11 mouse cellular contexts compared by ENCODE assay signal in genomic region chr3:117358981-117359628, GRCm38 (mm10). TPM values are rescaled to one million over a fixed set of nuclear protein-coding genes. Genes with fewer than 3 reads are reported as not detected.
DNase-seq lines count a peak whose midpoint lies in the region; ATAC-seq and TF ChIP-seq lines count a peak whose summit lies in the region.
"Had no signal": no experiment of that assay in that cellular context is flagged by ENCODE, and none has a peak within 500 bp of the region (broad histone marks: within the 10 kb centered on the region; RNA-seq: fewer than 3 reads in every experiment).

No protein-coding gene starts in this region.

- DNase-seq in heart, postnatal 0 days (ENCODE audit: low spot score), result no peak
- no peak for DNase-seq in heart, postnatal 36 days
- no peak for DNase-seq in neural tube, embryonic 10.5 days (ENCODE audit: extremely low spot score, low spot score)
- DNase-seq in thymus, postnatal 4 days, result no peak
- DNase-seq in urinary bladder, postnatal 4 days (ENCODE audit: low spot score in 2 of 2), result no peak
- DNase-seq: lung, adult 18-20 months; thymus, postnatal 14 days had no signal

- no peak overlapping the region for H3K27ac ChIP-seq in heart, postnatal 0 days (ENCODE audit: low read depth)
- no peak overlapping the region for H3K27ac ChIP-seq in neural tube, embryonic 12.5 days
- H3K27ac ChIP-seq in forebrain, embryonic 16.5 days (ENCODE audit: low read length), result no peak overlapping the region
- H3K27ac ChIP-seq in neural tube, embryonic 13.5 days (replicated peaks), result no peak overlapping the region

- no peak for ATAC-seq in heart, postnatal 0 days (ENCODE audit: insufficient read depth, low read depth)
- peak; percentile 38; the same call in 1 of the 2 replicates for ATAC-seq in neural tube, embryonic 12.5 days (ENCODE audit: low FRiP score, low read depth)
- peak; percentile 18 for ATAC-seq in forebrain, embryonic 16.5 days
- peak; percentile 24; the same call in 1 of the 2 replicates for ATAC-seq in neural tube, embryonic 13.5 days (ENCODE audit: low read depth)

- H3K9ac ChIP-seq in heart, postnatal 0 days (replicated peaks; ENCODE audit: low read depth, low read length), result no peak overlapping the region
- no peak overlapping the region for H3K9ac ChIP-seq in neural tube, embryonic 12.5 days
- H3K9ac ChIP-seq in forebrain, embryonic 16.5 days (replicated peaks; ENCODE audit: low read depth, low read length), result peak overlapping the region; percentile 68
- H3K9ac ChIP-seq in neural tube, embryonic 13.5 days, result peak overlapping the region; percentile 72

- intact Hi-C loops in heart, postnatal 36 days (cut with DNase I), result no loop called here

- no peaks in the 10 kb centered on the region for H3K36me3 ChIP-seq in heart, postnatal 0 days (replicated peaks; ENCODE audit: control insufficient read depth, insufficient read depth, low read length)
- no peaks in the 10 kb centered on the region for H3K36me3 ChIP-seq in neural tube, embryonic 12.5 days
- H3K36me3 ChIP-seq in forebrain, embryonic 16.5 days (ENCODE audit: control insufficient read depth, insufficient read depth), result no peaks in the 10 kb centered on the region
- H3K36me3 ChIP-seq in neural tube, embryonic 13.5 days, result no peaks in the 10 kb centered on the region

- no peak for TF ChIP-seq CTCF in heart, postnatal 0 days (IDR thresholded peaks at IDR 0.05; ENCODE audit: low read depth)

- peak overlapping the region; percentile 58 for H3K4me2 ChIP-seq in heart, postnatal 0 days (ENCODE audit: low read depth, low read length)
- peak overlapping the region; percentile 89 for H3K4me2 ChIP-seq in neural tube, embryonic 12.5 days (replicated peaks)
- H3K4me2 ChIP-seq in forebrain, embryonic 16.5 days (ENCODE audit: low read length), result peak overlapping the region; percentile 66
- H3K4me2 ChIP-seq in neural tube, embryonic 13.5 days, result peak overlapping the region; percentile 77

- H3K4me1 ChIP-seq in heart, postnatal 0 days (ENCODE audit: control insufficient read depth, insufficient read depth), result no peaks in the 10 kb centered on the region
- no peaks in the 10 kb centered on the region for H3K4me1 ChIP-seq in neural tube, embryonic 12.5 days
- H3K4me1 ChIP-seq in forebrain, embryonic 16.5 days (replicated peaks; ENCODE audit: control insufficient read depth, insufficient read depth, low read length), result peaks cover 4% of the 10 kb centered on the region; the same call in 1 of the 2 replicates
- peaks cover 13% of the 10 kb centered on the region for H3K4me1 ChIP-seq in neural tube, embryonic 13.5 days (replicated peaks)

- no peaks in the 10 kb centered on the region for H3K27me3 ChIP-seq in heart, postnatal 0 days (ENCODE audit: control insufficient read depth, insufficient read depth, low read length)
- peaks cover 5% of the 10 kb centered on the region; the same call in 1 of the 2 replicates for H3K27me3 ChIP-seq in neural tube, embryonic 12.5 days (replicated peaks)
- no peaks in the 10 kb centered on the region for H3K27me3 ChIP-seq in forebrain, embryonic 16.5 days (replicated peaks; ENCODE audit: control insufficient read depth, insufficient read depth, low read length)
- peaks cover 5% of the 10 kb centered on the region; the same call in 1 of the 2 replicates for H3K27me3 ChIP-seq in neural tube, embryonic 13.5 days

- TF ChIP-seq EP300 in heart, postnatal 0 days (IDR thresholded peaks at IDR 0.05; ENCODE audit: low read depth), result no peak

- 0 out of 2 replicates have a peak overlapping the region, but pooled peaks have one; percentile 38 for H3K4me3 ChIP-seq in heart, postnatal 0 days (ENCODE audit: low read depth, low read length)
- peak overlapping the region; percentile 50; the same call in 1 of the 2 replicates for H3K4me3 ChIP-seq in neural tube, embryonic 12.5 days
- peak overlapping the region; percentile 58 for H3K4me3 ChIP-seq in forebrain, embryonic 16.5 days (replicated peaks; ENCODE audit: low read length)
- H3K4me3 ChIP-seq in neural tube, embryonic 13.5 days, result peak overlapping the region; percentile 59

- WGBS in heart, postnatal 0 days, result 76% methylated on average over 5 of the region's 5 CpGs
- 81% methylated on average over 5 of the region's 5 CpGs for WGBS in neural tube, embryonic 12.5 days
- 84% methylated on average over 5 of the region's 5 CpGs for WGBS in forebrain, embryonic 16.5 days
- 92% methylated on average over 5 of the region's 5 CpGs for WGBS in neural tube, embryonic 13.5 days

- no peaks in the 10 kb centered on the region for H3K9me3 ChIP-seq in heart, postnatal 0 days (replicated peaks; ENCODE audit: control insufficient read depth, low read length)
- no peaks in the 10 kb centered on the region for H3K9me3 ChIP-seq in neural tube, embryonic 12.5 days
- H3K9me3 ChIP-seq in forebrain, embryonic 16.5 days (ENCODE audit: control insufficient read depth, low read length), result no peaks in the 10 kb centered on the region
- H3K9me3 ChIP-seq in neural tube, embryonic 13.5 days, result no peaks in the 10 kb centered on the region

RNA-seq across cellular contexts. Expression of gene Plppr4, which starts 1.6 kb away (rescaled TPM):
- total RNA-seq in heart, postnatal 0 days (2014; rRNA removed; ENCODE audit: low replicate concordance), result 0.23 and 1.3 TPM in 2 replicates
- 0.29 and 0.36 TPM in 2 replicates for polyA plus RNA-seq in heart, postnatal 0 days (2015; fragmentation: Nextera tagmentation; extraction: Ambion mirVana)
- under 1 TPM in 1 of 2 experiments, not detected in 1; 0.11 TPM for total RNA-seq in heart, postnatal 36 days (2021)
- polyA plus RNA-seq in neural tube, embryonic 12.5 days (2016; fragmentation: Nextera tagmentation; extraction: Ambion mirVana), result 0.76 and 0.82 TPM in 2 replicates
- 20.8 and 26.8 TPM in 2 replicates for polyA plus RNA-seq in forebrain, embryonic 16.5 days (2015; fragmentation: Nextera tagmentation; extraction: Ambion mirVana)
- polyA plus RNA-seq in neural tube, embryonic 13.5 days (2015; fragmentation: Nextera tagmentation; extraction: Ambion mirVana), result 4.2 TPM in 2 replicates
- total RNA-seq: ES-E14 had no signal

Comparison
In these comparisons a context has a peak if more than half of its experiments do, and no peak if none do; other contexts are left out.
1. H3K9ac ChIP-seq: peak in forebrain, embryonic 16.5 days (single experiment) and neural tube, embryonic 13.5 days (single experiment); none in heart, postnatal 0 days (single experiment) and neural tube, embryonic 12.5 days (single experiment).
2. Peak in every context shown above with its lines, with median percentiles within 50 percentile points of each other: H3K4me2 ChIP-seq and H3K4me3 ChIP-seq.